Mouse (Mus musculus) lung, adult 2 months (tissue): ENCODE measurements around the gene Gm7714. TPM values are rescaled to one million over a fixed set of nuclear protein-coding genes. Genes with fewer than 3 reads are reported as not detected.
"Not testable (repeated sequence)": the region's sequence is repeated elsewhere in the genome, so short reads cannot be mapped to it uniquely, and the experiment has no call there.

Experiments
- DNase-seq: peaks from one replicate; pipeline ENCODE4 v3.0.0; 2022
- H3K4me1 ChIP-seq: fragments of 200-500 bp; 2 replicates; pipeline ENCODE4 v1.6.1; 2011; ENCODE audit warnings: low read length; ENCODE audit not compliant: control insufficient read depth, insufficient read depth
- H3K4me3 ChIP-seq: fragments of 200-500 bp; replicated peaks from 2 replicates; pipeline ENCODE3; 2011; ENCODE audit warnings: low read depth, mild to moderate bottlenecking, control low read depth, low read length; ENCODE audit errors: extremely low read depth
- CTCF ChIP-seq: fragments of 200-500 bp; IDR thresholded peaks from 2 replicates; pipeline ENCODE4 v1.5.1; 2011; ENCODE audit warnings: mild to moderate bottlenecking, low read length, control low read depth; ENCODE audit not compliant: insufficient read depth
- POLR2A ChIP-seq: fragments of 200-500 bp; IDR thresholded peaks from 2 replicates; pipeline ENCODE4 v1.6.1; 2011; ENCODE audit warnings: low read depth, mild to moderate bottlenecking, control low read depth, low read length, borderline replicate concordance; ENCODE audit errors: extremely low read depth
- WGBS: fragments of 180-500 bp; shearing (Covaris S2); methylation state at CpG from one replicate; pipeline ENCODE4 v1.1.7; 2018; 5-methylcytosine and 5-hydroxymethylcytosine counted together
- polyA plus RNA-seq: library from polyadenylated mRNA; depleted of rRNA; stranded (reverse); fragments of >200 nt; gene quantifications from 2 replicates; pipeline ENCODE4 v1.2.3, GENCODE M21; 2012; rRNA removed

The Gm7714 gene
- not detected in 2 replicates for polyA plus RNA-seq

GRCm38 (mm10) chr5:88268619-88269018 lies at the start of gene Gm7714:
Gm7714 (plus strand) TSS chr5:88268919.
- DNase-seq, result no peak
- Histone ChIP-seq H3K4me1 (no peaks in the 10 kb centered on the region), H3K4me3 (no peak within 1 kb of the TSS)
- WGBS, result 57% methylated on average over 1 of the region's 1 CpGs
- no peak for TF ChIP-seq CTCF

GRCm38 (mm10) chr5:88256475-88256874 lies 12.2 kb upstream of the Gm7714 start:
- no peak for DNase-seq
- no peak for TF ChIP-seq POLR2A
- no peak for TF ChIP-seq CTCF
- Histone ChIP-seq H3K4me1 (no peaks in the 10 kb centered on the region), H3K4me3 (no peak overlapping the region)
- WGBS, result 84% methylated on average over 1 of the region's 1 CpGs

- not testable (repeated sequence) for H3K4me3 ChIP-seq, DNase-seq, H3K4me1 ChIP-seq
- 68% methylated on average over 3 of the region's 3 CpGs for WGBS
These were observed 42.6 kb downstream of the Gm7714 start for GRCm38 (mm10) chr5:88311307-88311706.

GRCm38 (mm10) chr5:88317012-88317411 lies 48.3 kb downstream of the Gm7714 start, which contains the start of gene Prol1:
Prol1 (plus strand) TSS chr5:88317312.
- H3K4me1 ChIP-seq, result no peaks in the 10 kb centered on the region
- no peak for DNase-seq
- 90% methylated on average over 1 of the region's 1 CpGs for whole genome bisulfite sequencing
- TF ChIP-seq CTCF (no peak), POLR2A (no peak)
- H3K4me3 ChIP-seq, result no peak within 1 kb of the TSS

Other genes with a start within 250 kb of the Gm7714 start
- not detected in 2 replicates for gene Smr2, start 182.4 kb upstream of the Gm7714 start, polyA plus RNA-seq
- gene Gm11116, start 157.4 kb upstream of the Gm7714 start, polyA plus RNA-seq, result not detected in 2 replicates
- not detected in 2 replicates for gene Gm11115, start 114.8 kb upstream of the Gm7714 start, polyA plus RNA-seq
- gene Prol1, start 48.4 kb downstream of the Gm7714 start, polyA plus RNA-seq, result not detected in 2 replicates
- gene Amtn, start 107.2 kb downstream of the Gm7714 start, polyA plus RNA-seq, result 0.69 and 0.75 TPM in 2 replicates
- gene Ambn, start 187.1 kb downstream of the Gm7714 start, polyA plus RNA-seq, result not detected in 2 replicates
- gene Enam, start 219.1 kb downstream of the Gm7714 start, polyA plus RNA-seq, result not detected in 2 replicates